Mouse (Mus musculus) heart, embryonic 10.5 days (tissue): ENCODE measurements around the gene Hsf2bp. TPM values are rescaled to one million over a fixed set of nuclear protein-coding genes. Genes with fewer than 3 reads are reported as not detected.
"Not testable (repeated sequence)": the region's sequence is repeated elsewhere in the genome, so short reads cannot be mapped to it uniquely, and the experiment has no call there.

Experiments
- DNase-seq: peaks from one replicate; pipeline ENCODE4 v3.0.0-alpha.2; 2017; ENCODE audit warnings: low spot score
- H3K27ac ChIP-seq: fragments of 300-500 bp; sonication (generic); 2 replicates; pipeline ENCODE4 v1.5.1; 2016; ENCODE audit warnings: mild to moderate bottlenecking
- H3K27me3 ChIP-seq: fragments of 300-500 bp; sonication (generic); 2 replicates; pipeline ENCODE4 v1.6.1; 2016; ENCODE audit warnings: mild to moderate bottlenecking; ENCODE audit not compliant: poor library complexity, insufficient read depth, severe bottlenecking
- H3K36me3 ChIP-seq: fragments of 300-500 bp; sonication (generic); 2 replicates; pipeline ENCODE4 v1.6.1; 2016; ENCODE audit warnings: mild to moderate bottlenecking, moderate library complexity
- H3K4me1 ChIP-seq: fragments of 300-500 bp; sonication (generic); 2 replicates; pipeline ENCODE4 v1.6.1; 2016; ENCODE audit warnings: mild to moderate bottlenecking
- H3K4me3 ChIP-seq: fragments of 300-500 bp; sonication (generic); 2 replicates; pipeline ENCODE4 v1.5.1; 2016; ENCODE audit warnings: mild to moderate bottlenecking, moderate library complexity
- H3K9me3 ChIP-seq: fragments of 300-500 bp; sonication (generic); 2 replicates; pipeline ENCODE4 v1.6.1; 2016; ENCODE audit warnings: mild to moderate bottlenecking, moderate library complexity
- WGBS: fragments of 180-500 bp; shearing (Covaris S2); methylation state at CpG from one replicate; pipeline ENCODE4 v1.1.7; 2016; 5-methylcytosine and 5-hydroxymethylcytosine counted together
- polyA plus RNA-seq: library from polyadenylated mRNA; unstranded; fragments of >200 nt; fragmentation: Nextera tagmentation; extraction: Ambion mirVana; gene quantifications from 2 replicates; pipeline ENCODE4 v1.2.1, GENCODE M21; 2016

Hsf2bp gene
- 0.57 and 0.62 TPM in 2 replicates for polyA plus RNA-seq

DNA sequence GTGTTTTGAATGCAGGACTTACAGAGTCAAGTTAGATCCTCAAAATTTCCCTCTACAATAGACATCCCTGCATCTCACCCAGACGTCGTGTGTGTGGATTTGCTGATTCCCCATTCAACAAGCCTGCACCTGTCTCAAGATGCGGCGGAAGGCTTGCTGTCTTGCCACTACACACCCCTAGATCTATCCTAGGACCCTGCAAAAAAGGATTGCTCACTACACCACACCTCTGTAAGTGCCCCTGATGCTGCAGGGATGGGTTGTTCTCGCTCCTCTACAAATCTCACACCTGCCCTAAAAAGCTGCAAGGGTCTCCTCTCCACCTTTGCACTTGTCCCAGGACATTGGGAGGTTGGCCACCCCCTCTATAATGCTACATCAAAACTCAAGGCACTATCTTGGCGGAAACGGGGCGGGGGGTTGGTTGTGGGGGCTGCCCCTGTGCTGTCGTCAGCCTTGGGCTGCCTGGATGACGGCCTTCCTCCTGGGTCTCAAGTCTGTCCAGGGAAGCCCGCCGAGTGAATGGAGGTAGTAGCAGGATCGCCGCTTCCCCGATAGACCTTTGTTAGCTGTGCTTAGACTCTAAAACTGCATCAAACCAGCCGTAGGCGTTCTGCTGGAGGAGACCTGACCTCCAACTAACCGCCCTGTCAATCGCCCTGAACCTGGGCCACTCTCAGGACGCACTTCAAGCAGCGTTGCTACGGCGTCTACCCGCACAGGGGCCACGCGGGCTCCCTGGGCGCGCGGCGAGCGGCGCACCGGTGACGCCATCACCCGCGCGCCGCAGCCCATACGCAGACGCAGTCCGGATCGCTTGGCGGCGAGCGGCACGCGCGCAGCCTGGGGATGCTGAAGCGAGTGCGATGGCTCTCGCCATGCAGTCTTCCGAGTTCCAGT is at the start of gene Hsf2bp, which contains the start of gene Rrp1b:
Hsf2bp (minus strand) TSS at position 741 of the 900 bp plus-strand sequence.
Rrp1b (plus strand) TSS at position 492 of the 900 bp plus-strand sequence.
- Histone ChIP-seq H3K27me3 (no peaks in the 10 kb centered on the region), H3K27ac (peak within 1 kb of the TSS; percentile 93)
- 6% methylated on average over 52 of the region's 52 CpGs for WGBS

DNA sequence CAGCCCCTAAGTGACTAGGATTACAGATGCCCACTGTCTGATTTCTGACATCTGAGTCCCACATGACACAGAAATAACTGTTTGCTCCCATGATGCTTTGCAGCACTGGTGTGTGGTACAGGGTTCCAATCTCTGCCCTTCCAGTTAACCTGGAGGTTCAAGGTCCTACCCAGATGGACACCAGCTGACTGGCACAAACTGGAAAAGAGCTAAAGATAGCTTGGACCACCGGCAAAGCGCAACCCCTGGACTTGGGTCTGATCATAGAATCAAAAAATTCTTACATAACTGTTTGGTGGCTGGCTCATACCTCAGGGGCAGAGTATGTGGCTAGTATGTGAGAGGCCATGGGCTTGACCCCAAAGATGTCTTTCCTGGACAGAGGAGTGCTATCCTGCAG is 47.2 kb upstream of the Hsf2bp start:
- no peak for DNase-seq
- H3K36me3 ChIP-seq, result no peaks in the 10 kb centered on the region
- WGBS, result 90% methylated on average over 2 of the region's 2 CpGs

More for the DNA sequence above, at the start of gene Hsf2bp, which contains the start of gene Rrp1b:
- Histone ChIP-seq H3K9me3 (no peaks in the 10 kb centered on the region), H3K4me1 (peaks cover 28% of the 10 kb centered on the region), H3K4me3 (peak within 1 kb of the TSS; percentile 93), H3K36me3 (peaks cover 2% of the 10 kb centered on the region; the same call in 1 of the 2 replicates)
- DNase-seq, result peak; percentile 88

GRCm38 (mm10) chr17:32075164-32075563 is 39.0 kb upstream of the Hsf2bp start:
- 5% methylated on average over 2 of the region's 2 CpGs for WGBS
- 0 out of 2 replicates have a peak, but pooled peaks cover 25% of the 10 kb centered on the region for H3K27me3 ChIP-seq
- H3K4me3 ChIP-seq, result no peak overlapping the region
- H3K36me3 ChIP-seq, result no peaks in the 10 kb centered on the region
- 0 out of 2 replicates have a peak, but pooled peaks cover 2% of the 10 kb centered on the region for H3K9me3 ChIP-seq
- DNase-seq, result no peak
- H3K4me1 ChIP-seq, result peaks cover 11% of the 10 kb centered on the region; the same call in 1 of the 2 replicates
- H3K27ac ChIP-seq, result no peak overlapping the region

More for the DNA sequence above, 47.2 kb upstream of the Hsf2bp start:
- 0 out of 2 replicates have a peak, but pooled peaks cover 11% of the 10 kb centered on the region for H3K27me3 ChIP-seq
- no peaks in the 10 kb centered on the region for H3K4me1 ChIP-seq
- 0 out of 2 replicates have a peak, but pooled peaks cover 6% of the 10 kb centered on the region for H3K9me3 ChIP-seq
- no peak overlapping the region for H3K27ac ChIP-seq
- no peak overlapping the region for H3K4me3 ChIP-seq

GRCm38 (mm10) chr17:32074658-32075057 is 38.5 kb upstream of the Hsf2bp start:
- WGBS, result 52% methylated on average over 4 of the region's 4 CpGs
- no peak for DNase-seq
- H3K4me1 ChIP-seq, result peaks cover 11% of the 10 kb centered on the region; the same call in 1 of the 2 replicates
- H3K27me3 ChIP-seq, result 0 out of 2 replicates have a peak, but pooled peaks cover 25% of the 10 kb centered on the region
- H3K27ac ChIP-seq, result no peak overlapping the region
- H3K9me3 ChIP-seq, result 0 out of 2 replicates have a peak, but pooled peaks cover 2% of the 10 kb centered on the region
- H3K36me3 ChIP-seq, result no peaks in the 10 kb centered on the region
- H3K4me3 ChIP-seq, result no peak overlapping the region

GRCm38 (mm10) chr17:32073359-32073758 is 37.2 kb upstream of the Hsf2bp start:
- no peak overlapping the region for H3K27ac ChIP-seq
- H3K27me3 ChIP-seq, result 0 out of 2 replicates have a peak, but pooled peaks cover 14% of the 10 kb centered on the region
- peak; percentile 93 for DNase-seq
- H3K4me1 ChIP-seq, result peaks cover 14% of the 10 kb centered on the region; the same call in 1 of the 2 replicates
- no peak overlapping the region for H3K4me3 ChIP-seq
- 0 out of 2 replicates have a peak, but pooled peaks cover 2% of the 10 kb centered on the region for H3K9me3 ChIP-seq
- H3K36me3 ChIP-seq, result no peaks in the 10 kb centered on the region
- 1% methylated on average over 2 of the region's 2 CpGs for WGBS

GRCm38 (mm10) chr17:32068810-32069209 is 32.7 kb upstream of the Hsf2bp start:
- no peak for DNase-seq
- H3K27ac ChIP-seq, result no peak overlapping the region
- H3K4me1 ChIP-seq, result peaks cover 18% of the 10 kb centered on the region
- H3K9me3 ChIP-seq, result 0 out of 2 replicates have a peak, but pooled peaks cover 2% of the 10 kb centered on the region
- WGBS, result 77% methylated on average over 2 of the region's 2 CpGs
- H3K4me3 ChIP-seq, result no peak overlapping the region
- no peaks in the 10 kb centered on the region for H3K27me3 ChIP-seq
- no peaks in the 10 kb centered on the region for H3K36me3 ChIP-seq

DNA sequence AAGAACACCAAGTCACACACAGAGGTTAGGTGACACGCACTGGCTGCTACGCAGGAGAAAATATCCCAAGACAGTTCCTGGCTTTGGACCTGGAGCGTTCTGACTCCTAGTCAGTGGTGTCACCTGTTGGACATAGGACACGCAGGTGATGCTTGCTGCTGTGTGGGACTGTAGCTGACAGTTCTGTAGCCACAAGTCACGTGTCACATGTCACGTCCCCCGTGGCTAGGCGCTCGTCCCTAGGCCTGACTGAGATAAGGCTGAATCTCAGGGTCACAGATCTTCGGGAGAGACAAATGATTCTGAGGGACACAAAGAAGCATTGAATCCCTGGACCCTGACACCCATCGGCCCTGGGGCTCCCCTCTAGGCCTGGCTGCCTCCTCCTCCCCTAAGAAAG is 32.2 kb upstream of the Hsf2bp start:
- WGBS, result 77% methylated on average over 11 of the region's 11 CpGs
- H3K27ac ChIP-seq, result no peak overlapping the region

GRCm38 (mm10) chr17:32067541-32067940 is 31.4 kb upstream of the Hsf2bp start:
- no peaks in the 10 kb centered on the region for H3K36me3 ChIP-seq
- H3K9me3 ChIP-seq, result 0 out of 2 replicates have a peak, but pooled peaks cover 2% of the 10 kb centered on the region
- no peak overlapping the region for H3K4me3 ChIP-seq
- peaks cover 26% of the 10 kb centered on the region for H3K4me1 ChIP-seq
- no peaks in the 10 kb centered on the region for H3K27me3 ChIP-seq
- WGBS, result 65% methylated on average over 9 of the region's 9 CpGs
- no peak for DNase-seq
- no peak overlapping the region for H3K27ac ChIP-seq

More for the DNA sequence above, 32.2 kb upstream of the Hsf2bp start:
- Histone ChIP-seq H3K27me3 (no peaks in the 10 kb centered on the region), H3K4me1 (peaks cover 18% of the 10 kb centered on the region), H3K9me3 (0 out of 2 replicates have a peak, but pooled peaks cover 2% of the 10 kb centered on the region), H3K36me3 (no peaks in the 10 kb centered on the region), H3K4me3 (no peak overlapping the region)
- DNase-seq, result no peak

GRCm38 (mm10) chr17:32064762-32065161 is 28.6 kb upstream of the Hsf2bp start:
- not testable (repeated sequence) for DNase-seq, H3K27me3 ChIP-seq, H3K9me3 ChIP-seq, H3K27ac ChIP-seq, H3K4me3 ChIP-seq
- peaks cover 25% of the 10 kb centered on the region for H3K36me3 ChIP-seq
- peaks cover 32% of the 10 kb centered on the region for H3K4me1 ChIP-seq
- 59% methylated on average over 8 of the region's 8 CpGs for WGBS

DNA sequence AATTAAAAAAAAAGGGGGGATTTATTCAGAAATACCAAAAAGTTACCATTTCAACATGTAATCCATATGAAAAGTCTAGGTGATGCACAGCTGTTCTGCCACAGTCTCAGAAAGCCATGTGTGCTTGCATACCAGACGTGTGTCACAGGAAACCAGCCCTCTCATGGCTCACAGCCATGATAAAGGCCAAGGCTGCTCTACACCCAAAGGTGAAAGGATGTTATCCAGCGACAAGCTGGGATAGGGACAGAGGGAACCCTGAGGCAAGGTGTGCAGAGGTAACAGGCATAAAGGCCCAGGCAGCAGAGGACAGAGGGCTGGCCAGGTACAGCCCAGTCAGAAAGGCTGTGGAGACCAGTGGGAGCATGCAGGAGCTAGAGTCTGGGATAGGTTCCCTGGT is 27.5 kb upstream of the Hsf2bp start:
- 56% methylated on average over 2 of the region's 2 CpGs for WGBS
- H3K27me3 ChIP-seq, result no peaks in the 10 kb centered on the region
- DNase-seq, result no peak
- H3K9me3 ChIP-seq, result no peaks in the 10 kb centered on the region
- no peak overlapping the region for H3K4me3 ChIP-seq
- 0 out of 2 replicates have a peak overlapping the region, but pooled peaks have one; percentile 31 for H3K27ac ChIP-seq
- H3K4me1 ChIP-seq, result peaks cover 31% of the 10 kb centered on the region
- H3K36me3 ChIP-seq, result peaks cover 36% of the 10 kb centered on the region

DNA sequence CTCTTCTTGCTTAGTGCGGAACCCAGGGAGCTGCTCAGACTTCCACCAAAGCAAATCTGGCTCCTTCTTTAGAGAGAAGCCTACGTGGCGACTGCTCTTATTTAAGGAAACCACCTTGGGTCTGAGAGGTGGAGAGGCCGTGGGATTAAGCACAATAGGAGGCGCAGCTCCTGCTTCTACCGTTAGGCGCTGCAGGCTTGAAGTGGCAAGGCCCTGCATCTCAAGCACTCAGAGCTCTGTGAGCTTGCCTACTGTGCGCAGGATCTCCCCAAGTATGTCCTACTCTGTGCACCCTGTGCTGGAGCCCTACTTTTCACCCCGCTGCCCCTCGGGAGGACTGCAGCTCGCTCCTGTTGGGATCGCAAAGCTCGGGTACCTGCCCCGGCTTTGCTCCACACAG is 25.1 kb upstream of the Hsf2bp start:
- H3K27ac ChIP-seq, result no peak overlapping the region
- no peak overlapping the region for H3K4me3 ChIP-seq
- no peaks in the 10 kb centered on the region for H3K27me3 ChIP-seq
- 94% methylated on average over 14 of the region's 14 CpGs for WGBS
- no peak for DNase-seq
- H3K9me3 ChIP-seq, result no peaks in the 10 kb centered on the region
- peaks cover 29% of the 10 kb centered on the region for H3K4me1 ChIP-seq
- peaks cover 61% of the 10 kb centered on the region for H3K36me3 ChIP-seq

DNA sequence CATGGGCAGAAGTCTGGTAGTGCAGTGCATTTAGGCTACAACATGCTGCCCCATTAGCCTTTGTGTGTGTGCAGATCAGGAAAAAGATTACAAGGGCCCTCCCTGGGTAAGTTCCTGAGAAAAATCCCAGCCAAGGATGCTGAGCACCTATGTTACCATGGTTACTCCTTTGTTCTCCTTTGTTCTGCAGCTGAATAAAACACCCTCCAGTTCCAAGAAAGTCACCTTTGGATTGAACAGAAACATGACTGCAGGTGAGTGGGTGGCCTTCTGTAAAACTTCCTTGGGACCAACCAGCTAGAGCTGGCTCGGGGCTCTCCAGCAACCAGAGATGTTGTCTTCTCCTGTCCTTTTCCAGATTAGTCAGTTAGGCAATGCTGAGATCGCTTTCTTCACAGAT is 22.9 kb upstream of the Hsf2bp start:
- H3K4me3 ChIP-seq, result no peak overlapping the region
- no peak overlapping the region for H3K27ac ChIP-seq
- H3K4me1 ChIP-seq, result peaks cover 22% of the 10 kb centered on the region
- WGBS, result 79% methylated on average over 2 of the region's 2 CpGs
- H3K9me3 ChIP-seq, result no peaks in the 10 kb centered on the region
- peaks cover 82% of the 10 kb centered on the region for H3K36me3 ChIP-seq
- H3K27me3 ChIP-seq, result no peaks in the 10 kb centered on the region
- no peak for DNase-seq

DNA sequence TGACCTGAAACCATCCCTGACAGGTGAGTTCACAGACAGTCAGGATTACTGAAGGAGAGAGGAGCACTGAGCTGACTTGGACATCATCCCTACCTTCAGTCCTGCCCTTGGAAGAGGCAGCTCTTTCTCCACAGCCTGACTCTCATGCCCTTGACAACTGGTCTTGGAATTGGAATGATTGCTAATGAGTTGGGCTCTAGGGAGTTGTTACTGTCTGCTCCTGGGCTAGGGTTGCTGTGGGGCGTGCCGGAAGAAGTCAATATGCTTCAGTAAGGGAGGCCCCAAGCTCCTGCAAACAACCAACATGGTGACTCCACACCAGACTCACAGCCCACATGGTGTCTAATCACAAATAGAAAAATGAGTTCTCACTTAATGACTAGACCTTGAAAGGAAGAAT is 21.7 kb upstream of the Hsf2bp start:
- 92% methylated on average over 2 of the region's 2 CpGs for WGBS
- Histone ChIP-seq H3K27ac (no peak overlapping the region), H3K27me3 (no peaks in the 10 kb centered on the region), H3K4me3 (no peak overlapping the region), H3K9me3 (no peaks in the 10 kb centered on the region), H3K4me1 (peaks cover 10% of the 10 kb centered on the region), H3K36me3 (peaks cover 94% of the 10 kb centered on the region)
- DNase-seq, result no peak
